Mouse (Mus musculus) testis, adult 2 months (tissue): ENCODE data around the gene Slc16a11. TPM values are rescaled to one million over a fixed set of nuclear protein-coding genes. Genes with fewer than 3 reads are reported as not detected.
A peak's percentile ranks its signal among the peaks of the same experiment; 100 is the strongest.

Experiments
- H3K27ac ChIP-seq: fragments of 200-500 bp; 2 replicates; pipeline ENCODE4 v1.5.1; 2012; ENCODE audit warnings: low read depth, low read length; ENCODE audit not compliant: control insufficient read depth, insufficient read depth
- H3K27me3 ChIP-seq: fragments of 200-500 bp; 2 replicates; pipeline ENCODE4 v1.6.1; 2012; ENCODE audit warnings: mild to moderate bottlenecking, low read length, moderate library complexity; ENCODE audit not compliant: control insufficient read depth, insufficient read depth
- H3K36me3 ChIP-seq: fragments of 200-500 bp; 2 replicates; pipeline ENCODE4 v1.6.1; 2012; ENCODE audit warnings: mild to moderate bottlenecking, low read length; ENCODE audit not compliant: control insufficient read depth, insufficient read depth
- H3K4me1 ChIP-seq: fragments of 200-500 bp; 2 replicates; pipeline ENCODE4 v1.6.1; 2012; ENCODE audit warnings: low read length; ENCODE audit not compliant: control insufficient read depth, insufficient read depth
- H3K4me3 ChIP-seq: fragments of 200-500 bp; 2 replicates; pipeline ENCODE4 v1.5.1; 2012; ENCODE audit warnings: low read depth, mild to moderate bottlenecking, low read length, moderate library complexity, mixed read lengths; ENCODE audit not compliant: control insufficient read depth
- CTCF ChIP-seq: fragments of 200-500 bp; IDR thresholded peaks from 2 replicates; pipeline ENCODE4 v1.5.1; 2012; ENCODE audit warnings: low read depth, mild to moderate bottlenecking, inconsistent platforms, low read length, moderate library complexity; ENCODE audit not compliant: control insufficient read depth, insufficient read depth, insufficient replicate concordance
- POLR2A ChIP-seq: fragments of 200-500 bp; IDR thresholded peaks from 2 replicates; pipeline ENCODE4 v1.6.1; 2012; ENCODE audit warnings: low read depth, mild to moderate bottlenecking, inconsistent platforms, low read length, moderate library complexity; ENCODE audit not compliant: control insufficient read depth
- polyA plus RNA-seq: library from polyadenylated mRNA; depleted of rRNA; stranded (reverse); fragments of >200 nt; gene quantifications from 2 replicates; pipeline ENCODE4 v1.2.3, GENCODE M21; 2012

The Slc16a11 gene
- polyA plus RNA-seq, 1 experiment = 2.3 TPM

DNA sequence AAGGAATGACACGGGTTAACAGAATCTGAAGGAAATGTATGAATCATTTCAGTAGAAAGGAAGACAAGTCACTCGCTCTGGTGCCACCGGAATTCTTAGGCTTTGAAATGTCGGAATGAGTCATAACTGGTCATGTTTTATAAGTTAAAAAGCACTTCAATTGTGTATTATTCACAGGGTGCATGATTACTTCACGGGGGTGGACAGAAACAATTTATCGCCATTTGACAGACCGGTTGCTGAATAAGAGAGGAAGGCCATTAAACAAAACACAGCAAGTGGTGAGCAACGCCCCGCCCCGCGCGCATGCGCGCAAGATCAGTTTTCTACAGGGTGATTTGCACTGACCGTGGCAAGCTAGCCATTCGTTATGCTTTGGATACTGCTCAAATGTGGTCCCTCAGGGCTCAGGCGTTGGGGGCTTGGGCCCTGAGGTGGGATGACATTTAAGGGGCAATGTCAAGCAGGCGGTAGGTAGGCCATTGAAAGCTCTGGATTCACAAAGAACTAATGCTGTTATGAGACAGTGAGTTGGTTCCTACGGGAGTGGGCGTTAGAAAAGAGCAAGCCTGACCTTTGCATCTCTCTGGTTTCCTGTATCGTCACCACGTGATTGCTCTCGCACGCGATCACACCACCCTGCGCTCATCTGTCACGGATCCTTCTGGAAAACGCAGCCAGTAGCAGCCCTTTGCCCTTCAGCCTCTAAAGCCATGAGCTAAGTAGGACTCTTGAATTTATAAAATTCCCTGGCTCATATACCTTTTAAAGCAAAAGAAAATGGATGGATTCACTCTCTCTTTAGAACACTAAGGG is 23.0 kb upstream of the Slc16a11 start:
- Histone ChIP-seq H3K27me3 (no peaks in the 10 kb centered on the region), H3K4me3 (peak overlapping the region; percentile 63), H3K4me1 (peaks cover 5% of the 10 kb centered on the region), H3K36me3 (no peaks in the 10 kb centered on the region), H3K27ac (no peak overlapping the region)
- TF ChIP-seq CTCF = no peak
- TF ChIP-seq POLR2A = no peak

DNA sequence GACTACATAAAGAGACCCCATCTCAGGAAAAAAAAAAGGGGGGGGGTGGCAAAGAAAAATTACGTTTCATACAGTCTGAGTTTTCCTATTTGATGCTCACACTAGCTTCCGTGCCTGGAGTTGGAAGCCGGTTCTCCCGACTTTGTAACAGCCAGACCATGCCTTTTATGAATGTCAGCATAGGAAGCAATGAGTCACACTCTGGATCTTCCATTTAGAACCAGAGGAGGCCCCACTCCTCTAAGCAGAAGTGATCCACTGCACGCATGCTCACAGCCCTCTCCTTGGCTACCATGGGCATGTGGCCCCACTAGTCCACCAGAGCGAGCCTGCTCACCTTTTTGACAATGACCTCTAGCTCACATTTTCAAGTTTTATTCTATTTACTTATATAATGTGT is 21.4 kb upstream of the Slc16a11 start:
- H3K27ac ChIP-seq = no peak overlapping the region
- no peaks in the 10 kb centered on the region for H3K27me3 ChIP-seq
- TF ChIP-seq CTCF = no peak
- no peak for TF ChIP-seq POLR2A
- no peak overlapping the region for H3K4me3 ChIP-seq
- peaks cover 5% of the 10 kb centered on the region for H3K4me1 ChIP-seq
- H3K36me3 ChIP-seq = no peaks in the 10 kb centered on the region

DNA sequence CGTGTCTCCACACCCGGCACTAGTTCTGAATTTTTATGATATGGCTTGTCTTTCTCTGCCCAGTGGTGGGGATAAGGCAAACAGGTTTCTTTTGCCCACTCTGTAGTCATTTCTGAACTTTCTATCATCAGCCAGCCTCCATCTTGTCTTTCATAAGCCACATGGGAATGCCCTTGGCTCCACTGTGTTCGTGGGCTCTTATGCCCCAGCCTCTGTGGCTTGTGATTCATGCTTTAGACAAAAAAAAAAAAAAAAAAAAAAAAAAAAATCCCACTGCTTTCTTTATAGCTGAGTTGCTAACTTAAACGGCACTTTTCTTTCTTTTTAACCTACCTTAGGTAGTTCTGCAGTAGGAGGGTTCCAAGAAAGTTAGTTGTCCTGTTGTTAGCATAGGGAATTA is 20.4 kb upstream of the Slc16a11 start:
- TF ChIP-seq POLR2A (no peak), CTCF (no peak)
- Histone ChIP-seq H3K4me3 (no peak overlapping the region), H3K4me1 (peaks cover 5% of the 10 kb centered on the region), H3K36me3 (no peaks in the 10 kb centered on the region), H3K27me3 (no peaks in the 10 kb centered on the region), H3K27ac (no peak overlapping the region)

DNA sequence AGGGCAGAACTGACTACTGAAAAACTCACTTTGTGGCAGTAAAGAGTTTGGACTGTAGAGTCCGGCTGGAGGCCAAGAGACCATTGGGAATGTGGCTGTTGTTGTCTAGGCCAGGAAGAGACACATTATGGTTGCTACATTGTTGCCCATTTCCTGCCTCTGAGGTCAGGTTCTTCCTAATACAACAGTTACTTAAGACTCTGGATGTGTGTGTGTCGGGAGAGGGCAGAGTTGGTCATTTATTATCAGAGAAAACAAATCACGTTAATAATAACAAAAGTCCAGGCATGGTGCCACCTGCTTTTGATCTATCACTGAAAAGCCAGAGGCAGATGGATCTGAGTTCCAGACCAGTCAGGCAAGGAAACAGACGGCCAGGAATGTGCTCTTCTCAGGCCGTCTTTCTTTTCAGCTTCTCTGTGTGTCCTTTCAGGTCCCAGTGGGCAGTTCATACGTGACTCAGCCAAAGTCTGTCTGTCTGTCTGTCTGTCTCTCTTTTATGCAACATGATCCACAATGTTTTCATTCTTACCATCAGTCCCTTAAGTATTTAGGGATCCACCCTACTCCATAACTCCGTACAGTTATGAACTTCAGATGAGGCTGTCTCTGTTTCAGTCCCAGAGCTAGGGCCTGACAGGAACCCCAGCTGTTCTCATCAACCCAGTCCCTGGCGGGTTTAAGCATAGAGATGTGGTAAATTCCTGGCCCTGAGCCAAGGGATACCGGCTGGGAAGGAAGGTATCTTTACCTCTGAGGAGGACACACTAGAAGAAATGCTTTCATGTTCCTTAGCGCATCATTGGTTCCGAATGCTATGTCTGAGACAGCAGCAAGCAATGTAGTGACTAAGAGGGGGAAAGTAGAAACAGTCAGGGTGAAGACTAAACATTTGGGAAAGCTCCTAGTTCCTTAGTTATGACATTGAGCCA is 18.9 kb upstream of the Slc16a11 start:
- H3K4me1 ChIP-seq = peaks cover 5% of the 10 kb centered on the region
- no peaks in the 10 kb centered on the region for H3K27me3 ChIP-seq
- no peaks in the 10 kb centered on the region for H3K36me3 ChIP-seq
- no peak for TF ChIP-seq CTCF
- no peak for TF ChIP-seq POLR2A
- no peak overlapping the region for H3K27ac ChIP-seq
- H3K4me3 ChIP-seq = no peak overlapping the region

DNA sequence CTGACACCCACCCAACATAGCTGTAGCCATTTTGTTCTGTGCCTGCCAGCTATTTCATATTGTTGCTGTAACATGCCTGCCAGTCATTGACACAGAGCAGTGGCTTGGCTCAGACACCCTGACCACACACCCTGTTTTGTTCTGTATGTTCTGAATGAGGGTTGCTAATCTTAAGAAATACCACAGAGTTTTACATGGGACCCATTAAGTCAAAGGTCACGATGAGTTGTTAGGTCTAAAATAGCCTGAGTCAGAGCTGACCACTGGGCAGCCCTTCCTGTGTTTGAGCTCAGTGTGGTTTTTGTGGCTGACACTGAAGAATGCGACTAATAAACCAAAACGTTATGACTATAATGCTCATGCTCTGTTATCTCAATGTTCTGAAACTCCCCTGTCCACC is 14.2 kb upstream of the Slc16a11 start:
- peaks cover 4% of the 10 kb centered on the region; the same call in 1 of the 2 replicates for H3K4me1 ChIP-seq
- H3K4me3 ChIP-seq = no peak overlapping the region
- H3K27ac ChIP-seq = no peak overlapping the region
- no peaks in the 10 kb centered on the region for H3K27me3 ChIP-seq
- TF ChIP-seq CTCF = no peak
- TF ChIP-seq POLR2A = no peak
- no peaks in the 10 kb centered on the region for H3K36me3 ChIP-seq

DNA sequence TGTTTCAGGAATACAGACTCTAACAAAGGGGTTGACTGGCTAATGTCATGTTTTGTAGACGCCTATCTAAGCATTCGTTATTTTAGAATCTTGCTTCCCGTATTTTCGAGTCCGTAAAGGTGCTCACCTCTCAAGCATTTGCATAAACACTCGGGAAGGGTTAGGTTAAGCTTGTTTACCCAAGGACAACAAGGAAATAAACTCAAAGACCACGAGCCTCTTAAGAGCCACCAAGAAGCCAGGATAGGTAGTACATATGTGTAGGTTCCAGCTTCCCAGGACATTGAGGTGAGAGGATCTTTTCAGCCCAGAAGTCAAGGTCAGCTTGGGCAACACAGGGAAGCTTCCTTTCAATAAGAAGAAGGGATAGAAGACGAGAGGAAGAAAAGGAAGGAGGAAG is 13.4 kb upstream of the Slc16a11 start:
- no peak overlapping the region for H3K27ac ChIP-seq

DNA sequence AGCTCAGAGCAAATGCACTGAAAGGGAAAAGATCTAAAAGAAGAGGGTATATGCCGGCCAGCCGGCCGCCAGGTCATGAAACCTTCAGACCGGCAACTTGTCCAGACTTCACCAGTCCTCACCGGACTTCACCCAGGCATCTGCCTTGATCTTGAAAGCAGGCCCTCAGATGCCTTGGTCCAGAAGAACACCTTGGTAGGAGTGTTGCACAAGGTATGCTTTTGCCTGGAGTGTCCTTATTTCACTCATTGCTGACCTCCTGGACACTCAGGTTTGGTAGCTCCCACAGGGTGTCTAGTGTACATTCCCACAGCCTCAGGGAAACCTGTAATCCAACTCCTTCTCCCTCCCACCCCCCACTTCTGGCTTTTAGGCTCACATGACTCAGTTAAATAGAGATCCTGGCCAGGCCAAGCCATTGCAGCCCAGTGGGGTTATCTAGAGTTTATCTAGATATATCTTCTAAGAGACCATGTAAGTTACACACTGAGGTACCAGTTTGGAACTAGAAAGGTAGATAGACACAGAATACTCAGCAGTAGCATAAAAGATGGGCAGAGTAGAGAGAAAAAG is 12.4 kb upstream of the Slc16a11 start:
- Histone ChIP-seq H3K36me3 (no peaks in the 10 kb centered on the region), H3K27me3 (no peaks in the 10 kb centered on the region), H3K4me1 (peaks cover 2% of the 10 kb centered on the region; the same call in 1 of the 2 replicates), H3K27ac (no peak overlapping the region), H3K4me3 (no peak overlapping the region)
- TF ChIP-seq CTCF (no peak), POLR2A (no peak)

More for the DNA sequence above, 13.4 kb upstream of the Slc16a11 start:
- no peaks in the 10 kb centered on the region for H3K27me3 ChIP-seq
- TF ChIP-seq CTCF (no peak), POLR2A (no peak)
- H3K4me3 ChIP-seq = no peak overlapping the region
- no peaks in the 10 kb centered on the region for H3K36me3 ChIP-seq
- peaks cover 2% of the 10 kb centered on the region; the same call in 1 of the 2 replicates for H3K4me1 ChIP-seq
